Mouse (Mus musculus) NIH3T3 (cell line): ENCODE results near the gene Dlx1.
A peak's percentile ranks its signal among the peaks of the same experiment; 100 is the strongest.

Source experiments
- DNase-seq: peaks from one replicate; pipeline ENCODE4 v3.0.0-alpha.2; 2012; ENCODE audit warnings: low read depth

Gene Dlx1

GRCm38 (mm10) chr2:71546640-71547071, 18.7 kb downstream of the Dlx1 start, which contains the start of gene Dlx2:
Dlx2 (minus strand) TSS chr2:71546754.
- DNase-seq: peak; percentile 89

GRCm38 (mm10) chr2:71547829-71548228, 19.9 kb downstream of the Dlx1 start:
- peak; percentile 96 for DNase-seq

- DNase-seq: no peak
Measured at GRCm38 (mm10) chr2:71550330-71550729, 22.4 kb downstream of the Dlx1 start.

GRCm38 (mm10) chr2:71551704-71552103, 23.8 kb downstream of the Dlx1 start:
- DNase-seq: no peak

GRCm38 (mm10) chr2:71556071-71556470, 28.2 kb downstream of the Dlx1 start:
- no peak for DNase-seq

- no peak for DNase-seq
Measured at GRCm38 (mm10) chr2:71566466-71566865, 38.6 kb downstream of the Dlx1 start.

- peak; percentile 45 for DNase-seq
Measured at GRCm38 (mm10) chr2:71573736-71574135, 45.8 kb downstream of the Dlx1 start.

GRCm38 (mm10) chr2:71577059-71577458, 49.1 kb downstream of the Dlx1 start:
- DNase-seq: no peak

GRCm38 (mm10) chr2:71580632-71581466, 52.9 kb downstream of the Dlx1 start:
- peak; percentile 53 for DNase-seq

- DNase-seq: no peak
Measured at GRCm38 (mm10) chr2:71581488-71581887, 53.6 kb downstream of the Dlx1 start.
